Mouse (Mus musculus): ENCODE data around the gene Pigg. TPM values are rescaled to one million over a fixed set of nuclear protein-coding genes. Genes with fewer than 3 reads are reported as not detected.
"Not testable (repeated sequence)": the region's sequence is repeated elsewhere in the genome, so short reads cannot be mapped to it uniquely, and the experiment has no call there.

The Pigg gene
- polyA plus RNA-seq (2012; ENCODE audit: insufficient read depth, insufficient read length, low replicate concordance, missing spikeins): not detected in 2 replicates

GRCm38 (mm10) chr5:108312224-108313064 is at the start of gene Pigg:
Pigg (plus strand) TSS chr5:108312609.
- peak within 1 kb of the TSS; percentile 49 for H3K27ac ChIP-seq (ENCODE audit: insufficient read depth, low read depth, low read length)
- no peaks in the 10 kb centered on the region for H3K4me1 ChIP-seq (ENCODE audit: control insufficient read depth, insufficient read depth, low read length)
- H3K4me3 ChIP-seq (ENCODE audit: insufficient read depth, low read depth, low read length): peak within 1 kb of the TSS; percentile 76
- TF ChIP-seq CTCF (IDR thresholded peaks at IDR 0.05; ENCODE audit: insufficient read depth, low read depth, low read length) (no peak), POLR2A (IDR thresholded peaks at IDR 0.05; ENCODE audit: insufficient read depth, low read depth, low read length) (peak; percentile 80)
- under 1% methylated on average over 57 of the region's 57 CpGs for WGBS

GRCm38 (mm10) chr5:108262722-108263121 is 49.7 kb upstream of the Pigg start:
- WGBS: 26% methylated on average over 4 of the region's 4 CpGs
- no peaks in the 10 kb centered on the region for H3K4me1 ChIP-seq (ENCODE audit: control insufficient read depth, insufficient read depth, low read length)
- TF ChIP-seq CTCF (IDR thresholded peaks at IDR 0.05; ENCODE audit: insufficient read depth, low read depth, low read length): no peak
- TF ChIP-seq POLR2A (IDR thresholded peaks at IDR 0.05; ENCODE audit: insufficient read depth, low read depth, low read length): no peak
- H3K27ac ChIP-seq (ENCODE audit: insufficient read depth, low read depth, low read length): no peak overlapping the region
- no peak overlapping the region for H3K4me3 ChIP-seq (ENCODE audit: insufficient read depth, low read depth, low read length)

- H3K4me3 ChIP-seq (ENCODE audit: insufficient read depth, low read depth, low read length); H3K4me1 ChIP-seq (ENCODE audit: control insufficient read depth, insufficient read depth, low read length); H3K27ac ChIP-seq (ENCODE audit: insufficient read depth, low read depth, low read length): not testable (repeated sequence)
- 77% methylated on average over 1 of the region's 1 CpGs for WGBS
These were observed 48.6 kb upstream of the Pigg start for GRCm38 (mm10) chr5:108263785-108264184.

DNA sequence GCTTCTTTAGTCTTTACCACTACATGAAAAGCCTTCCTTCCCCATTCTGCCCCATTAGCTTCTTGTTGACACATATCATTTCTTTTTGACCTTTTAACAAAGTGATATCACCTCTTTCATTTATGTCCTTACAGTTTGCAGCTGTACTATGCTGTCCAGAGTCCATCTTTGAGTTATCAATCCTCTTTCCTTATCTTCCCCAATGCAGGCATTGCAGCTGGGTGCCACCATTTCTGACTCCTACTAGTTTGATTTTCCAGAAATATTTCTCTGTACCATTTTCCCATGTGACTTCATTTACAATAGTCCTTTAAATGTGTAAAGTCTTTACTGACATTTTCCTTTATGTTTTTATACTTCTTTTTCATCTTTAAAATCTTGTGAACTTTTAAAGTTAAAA is 45.4 kb upstream of the Pigg start:
- Histone ChIP-seq H3K4me3 (ENCODE audit: insufficient read depth, low read depth, low read length) (no peak overlapping the region), H3K4me1 (ENCODE audit: control insufficient read depth, insufficient read depth, low read length) (peaks cover 2% of the 10 kb centered on the region; the same call in 1 of the 2 replicates), H3K27ac (ENCODE audit: insufficient read depth, low read depth, low read length) (no peak overlapping the region)
- TF ChIP-seq CTCF (IDR thresholded peaks at IDR 0.05; ENCODE audit: insufficient read depth, low read depth, low read length) (no peak), POLR2A (IDR thresholded peaks at IDR 0.05; ENCODE audit: insufficient read depth, low read depth, low read length) (no peak)

- H3K4me1 ChIP-seq (ENCODE audit: control insufficient read depth, insufficient read depth, low read length): peaks cover 2% of the 10 kb centered on the region; the same call in 1 of the 2 replicates
- peak within 1 kb of the TSS; percentile 100 for H3K4me3 ChIP-seq (ENCODE audit: insufficient read depth, low read depth, low read length)
- WGBS: 1% methylated on average over 55 of the region's 55 CpGs
- peak; percentile 98 for TF ChIP-seq POLR2A (IDR thresholded peaks at IDR 0.05; ENCODE audit: insufficient read depth, low read depth, low read length)
- no peak for TF ChIP-seq CTCF (IDR thresholded peaks at IDR 0.05; ENCODE audit: insufficient read depth, low read depth, low read length)
- H3K27ac ChIP-seq (ENCODE audit: insufficient read depth, low read depth, low read length): peak within 1 kb of the TSS; percentile 97
These were observed 44.0 kb upstream of the Pigg start, which contains the start of gene Dr1 for GRCm38 (mm10) chr5:108268127-108269062. Dr1 (plus strand) TSS chr5:108268897.

GRCm38 (mm10) chr5:108269063-108269810 is 43.2 kb upstream of the Pigg start:
- H3K4me3 ChIP-seq (ENCODE audit: insufficient read depth, low read depth, low read length): peak overlapping the region; percentile 100
- H3K4me1 ChIP-seq (ENCODE audit: control insufficient read depth, insufficient read depth, low read length): peaks cover 4% of the 10 kb centered on the region; the same call in 1 of the 2 replicates
- peak overlapping the region; percentile 88 for H3K27ac ChIP-seq (ENCODE audit: insufficient read depth, low read depth, low read length)
- under 1% methylated on average over 44 of the region's 44 CpGs for WGBS
- TF ChIP-seq POLR2A (IDR thresholded peaks at IDR 0.05; ENCODE audit: insufficient read depth, low read depth, low read length) (no peak), CTCF (IDR thresholded peaks at IDR 0.05; ENCODE audit: insufficient read depth, low read depth, low read length) (no peak)

DNA sequence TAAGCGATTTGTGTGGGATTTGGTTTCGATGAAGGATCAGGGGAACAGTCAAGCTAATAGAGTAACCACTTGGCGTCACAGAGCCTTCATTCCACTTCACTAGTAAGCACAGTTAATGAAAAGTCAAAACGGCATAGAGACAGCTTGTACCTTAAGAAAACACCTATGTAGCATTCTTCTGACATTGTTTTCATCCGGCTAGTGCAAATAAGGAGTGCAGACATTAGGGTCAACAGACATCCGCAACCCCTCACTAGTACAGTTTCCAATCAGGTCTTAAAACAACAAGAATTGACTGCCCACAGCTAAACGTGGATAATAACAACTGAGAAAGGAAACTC is 42.6 kb upstream of the Pigg start:
- Histone ChIP-seq H3K4me1 (ENCODE audit: control insufficient read depth, insufficient read depth, low read length) (peaks cover 4% of the 10 kb centered on the region; the same call in 1 of the 2 replicates), H3K27ac (ENCODE audit: insufficient read depth, low read depth, low read length) (no peak overlapping the region), H3K4me3 (ENCODE audit: insufficient read depth, low read depth, low read length) (no peak overlapping the region)
- TF ChIP-seq CTCF (IDR thresholded peaks at IDR 0.05; ENCODE audit: insufficient read depth, low read depth, low read length) (no peak), POLR2A (IDR thresholded peaks at IDR 0.05; ENCODE audit: insufficient read depth, low read depth, low read length) (no peak)
- 6% methylated on average over 7 of the region's 7 CpGs for WGBS

DNA sequence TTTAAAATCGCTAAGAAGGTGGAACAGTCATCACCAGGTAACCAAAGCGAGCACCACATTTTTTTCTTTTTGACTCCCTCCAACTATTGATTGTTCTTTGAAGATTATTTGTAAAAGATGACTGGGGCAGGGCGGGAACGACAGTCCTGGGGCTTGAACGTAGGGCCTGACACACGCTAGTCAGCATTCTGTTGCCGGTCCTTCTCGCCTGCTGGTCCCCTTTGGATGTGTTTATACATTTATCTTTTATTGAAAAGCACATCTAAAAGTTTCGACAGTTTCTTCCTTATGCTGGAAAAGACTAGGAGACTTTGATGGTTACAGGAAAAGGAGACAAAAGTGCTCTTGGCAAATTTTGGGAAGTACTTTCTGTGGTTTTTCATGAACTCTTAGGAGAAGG is 42.0 kb upstream of the Pigg start:
- WGBS: 32% methylated on average over 9 of the region's 9 CpGs
- peak overlapping the region; percentile 7; the same call in 1 of the 2 replicates for H3K4me3 ChIP-seq (ENCODE audit: insufficient read depth, low read depth, low read length)
- H3K27ac ChIP-seq (ENCODE audit: insufficient read depth, low read depth, low read length): no peak overlapping the region
- no peak for TF ChIP-seq POLR2A (IDR thresholded peaks at IDR 0.05; ENCODE audit: insufficient read depth, low read depth, low read length)
- no peak for TF ChIP-seq CTCF (IDR thresholded peaks at IDR 0.05; ENCODE audit: insufficient read depth, low read depth, low read length)
- H3K4me1 ChIP-seq (ENCODE audit: control insufficient read depth, insufficient read depth, low read length): peaks cover 4% of the 10 kb centered on the region; the same call in 1 of the 2 replicates

DNA sequence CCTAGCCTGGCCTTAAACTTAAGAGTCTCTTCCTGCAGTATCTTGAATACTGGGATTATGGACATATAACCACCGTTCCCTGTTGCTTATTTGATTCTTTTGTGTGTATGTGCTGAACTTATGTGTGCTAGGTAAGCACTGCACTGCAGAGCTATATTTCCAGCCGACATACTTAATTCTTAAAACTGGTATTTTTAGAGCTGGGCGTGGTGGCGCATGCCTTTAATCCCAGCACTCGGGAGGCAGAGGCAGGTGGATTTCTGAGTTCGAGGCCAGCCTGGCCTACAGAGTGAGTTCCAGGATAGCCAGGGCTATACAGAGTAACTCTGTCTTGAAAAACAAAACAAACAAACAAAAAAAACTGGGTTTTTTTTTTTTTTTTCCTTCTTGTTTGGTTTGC is 41.1 kb upstream of the Pigg start:
- not testable (repeated sequence) for H3K4me3 ChIP-seq (ENCODE audit: insufficient read depth, low read depth, low read length); H3K4me1 ChIP-seq (ENCODE audit: control insufficient read depth, insufficient read depth, low read length); H3K27ac ChIP-seq (ENCODE audit: insufficient read depth, low read depth, low read length)
- 78% methylated on average over 6 of the region's 6 CpGs for WGBS

Data from olfactory bulb, adult 2 months (tissue).